Mouse (Mus musculus): ENCODE results near the gene Xpnpep3. TPM values are rescaled to one million over a fixed set of nuclear protein-coding genes. Genes with fewer than 3 reads are reported as not detected.

The Xpnpep3 gene
- polyA plus RNA-seq, 1 experiment from 2014 or later: 12.0 TPM

GRCm38 (mm10) chr15:81364271-81364670 lies 35.7 kb upstream of the Xpnpep3 start:
- no peak for ATAC-seq (ENCODE audit: insufficient number of reproducible peaks, low FRiP score, low TSS enrichment, low read depth)
- H3K4me3 ChIP-seq: no peak overlapping the region
- H3K27me3 ChIP-seq: no peaks in the 10 kb centered on the region
- WGBS: 85% methylated on average over 1 of the region's 1 CpGs
- H3K36me3 ChIP-seq: peaks cover 54% of the 10 kb centered on the region
- no peak overlapping the region for H3K4me2 ChIP-seq
- H3K9ac ChIP-seq: no peak overlapping the region
- H3K9me3 ChIP-seq: no peaks in the 10 kb centered on the region
- no peak overlapping the region for H3K27ac ChIP-seq
- H3K4me1 ChIP-seq: peaks cover 18% of the 10 kb centered on the region

GRCm38 (mm10) chr15:81365246-81365645 lies 34.7 kb upstream of the Xpnpep3 start:
- Histone ChIP-seq H3K9me3 (no peaks in the 10 kb centered on the region), H3K4me2 (no peak overlapping the region), H3K4me3 (no peak overlapping the region), H3K27ac (no peak overlapping the region), H3K27me3 (no peaks in the 10 kb centered on the region), H3K9ac (no peak overlapping the region), H3K4me1 (peaks cover 9% of the 10 kb centered on the region), H3K36me3 (peaks cover 61% of the 10 kb centered on the region)
- ATAC-seq (ENCODE audit: insufficient number of reproducible peaks, low FRiP score, low TSS enrichment, low read depth): no peak
- WGBS: 88% methylated on average over 8 of the region's 8 CpGs

DNA sequence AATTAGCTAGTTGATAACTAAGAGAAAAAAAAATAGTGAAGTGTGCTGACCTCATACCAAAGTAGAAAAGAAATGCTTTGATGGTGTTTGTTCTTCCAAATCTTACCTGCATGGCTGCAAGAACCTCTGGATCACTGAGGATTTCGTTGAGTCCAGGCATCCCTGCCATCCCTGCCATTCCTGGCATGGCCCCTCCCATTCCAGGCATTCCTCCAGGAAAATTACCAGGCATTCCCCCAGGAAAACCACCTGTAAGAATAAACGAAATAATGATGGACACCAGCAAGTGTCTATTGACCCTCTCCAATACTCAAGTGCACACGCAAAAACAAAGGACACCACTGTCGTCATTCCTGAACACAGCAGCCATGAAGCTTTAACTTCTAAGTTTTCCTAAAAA lies 33.7 kb upstream of the Xpnpep3 start:
- 74% methylated on average over 4 of the region's 4 CpGs for WGBS

GRCm38 (mm10) chr15:81368601-81369000 lies 31.3 kb upstream of the Xpnpep3 start:
- no peak overlapping the region for H3K4me2 ChIP-seq
- no peaks in the 10 kb centered on the region for H3K27me3 ChIP-seq
- H3K9me3 ChIP-seq: no peaks in the 10 kb centered on the region
- peaks cover 80% of the 10 kb centered on the region for H3K36me3 ChIP-seq
- WGBS: 88% methylated on average over 1 of the region's 1 CpGs
- no peak overlapping the region for H3K27ac ChIP-seq
- no peak overlapping the region for H3K9ac ChIP-seq
- no peak for ATAC-seq (ENCODE audit: insufficient number of reproducible peaks, low FRiP score, low TSS enrichment, low read depth)
- H3K4me1 ChIP-seq: no peaks in the 10 kb centered on the region
- H3K4me3 ChIP-seq: no peak overlapping the region

More for the DNA sequence above, 33.7 kb upstream of the Xpnpep3 start:
- Histone ChIP-seq H3K27me3 (no peaks in the 10 kb centered on the region), H3K4me2 (no peak overlapping the region), H3K4me1 (peaks cover 3% of the 10 kb centered on the region; the same call in 1 of the 2 replicates), H3K4me3 (no peak overlapping the region), H3K36me3 (peaks cover 70% of the 10 kb centered on the region), H3K9me3 (no peaks in the 10 kb centered on the region), H3K27ac (no peak overlapping the region), H3K9ac (no peak overlapping the region)
- no peak for ATAC-seq (ENCODE audit: insufficient number of reproducible peaks, low FRiP score, low TSS enrichment, low read depth)

DNA sequence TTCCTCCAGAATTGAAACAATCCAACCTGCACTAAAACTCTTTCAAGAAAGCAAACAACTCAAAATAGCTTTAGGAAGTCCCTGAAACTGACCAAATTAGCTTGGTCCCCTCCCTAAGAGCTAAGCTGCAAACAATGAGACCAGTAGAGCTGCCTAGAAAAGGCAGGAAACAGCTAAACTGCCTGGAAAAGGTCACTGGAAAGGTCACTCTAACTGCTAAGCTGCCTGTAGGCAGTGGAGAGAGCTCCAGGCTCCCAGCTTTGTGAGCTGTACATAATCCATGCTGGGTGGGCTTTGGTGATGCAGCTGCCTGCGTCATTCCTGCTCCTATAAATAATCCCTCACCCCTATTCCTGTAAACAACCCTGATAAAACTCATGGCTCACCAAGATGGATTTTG lies 29.6 kb upstream of the Xpnpep3 start:
- ATAC-seq (ENCODE audit: insufficient number of reproducible peaks, low FRiP score, low TSS enrichment, low read depth): no peak
- peaks cover 82% of the 10 kb centered on the region for H3K36me3 ChIP-seq
- H3K9me3 ChIP-seq: no peaks in the 10 kb centered on the region
- H3K27me3 ChIP-seq: no peaks in the 10 kb centered on the region
- H3K27ac ChIP-seq: no peak overlapping the region
- no peak overlapping the region for H3K4me3 ChIP-seq
- H3K4me1 ChIP-seq: no peaks in the 10 kb centered on the region
- H3K4me2 ChIP-seq: no peak overlapping the region
- WGBS: 76% methylated on average over 1 of the region's 1 CpGs
- H3K9ac ChIP-seq: no peak overlapping the region

DNA sequence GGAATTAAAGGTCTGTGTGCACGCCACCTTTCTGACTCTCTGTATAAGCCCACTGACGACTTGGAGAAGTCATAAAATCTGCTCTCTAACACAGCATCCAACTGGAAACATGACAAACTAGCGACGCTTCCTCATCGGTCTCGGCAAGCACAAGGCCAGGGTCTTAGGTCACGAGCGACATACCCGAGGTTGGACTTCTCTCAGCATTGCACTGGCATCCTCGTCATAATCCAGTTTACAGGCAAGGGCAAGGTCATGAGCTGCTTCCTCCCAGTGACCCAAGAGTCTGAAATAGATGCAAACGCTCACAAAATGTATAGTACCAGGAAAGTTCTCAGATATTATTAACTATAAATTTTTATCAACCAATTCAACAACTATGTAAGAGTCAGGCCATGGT lies 25.3 kb upstream of the Xpnpep3 start:
- Histone ChIP-seq H3K4me3 (no peak overlapping the region), H3K4me2 (no peak overlapping the region), H3K9me3 (no peaks in the 10 kb centered on the region), H3K9ac (no peak overlapping the region), H3K4me1 (no peaks in the 10 kb centered on the region), H3K27ac (no peak overlapping the region), H3K27me3 (no peaks in the 10 kb centered on the region), H3K36me3 (peaks cover 73% of the 10 kb centered on the region)
- 86% methylated on average over 11 of the region's 11 CpGs for WGBS
- no peak for ATAC-seq (ENCODE audit: insufficient number of reproducible peaks, low FRiP score, low TSS enrichment, low read depth)

DNA sequence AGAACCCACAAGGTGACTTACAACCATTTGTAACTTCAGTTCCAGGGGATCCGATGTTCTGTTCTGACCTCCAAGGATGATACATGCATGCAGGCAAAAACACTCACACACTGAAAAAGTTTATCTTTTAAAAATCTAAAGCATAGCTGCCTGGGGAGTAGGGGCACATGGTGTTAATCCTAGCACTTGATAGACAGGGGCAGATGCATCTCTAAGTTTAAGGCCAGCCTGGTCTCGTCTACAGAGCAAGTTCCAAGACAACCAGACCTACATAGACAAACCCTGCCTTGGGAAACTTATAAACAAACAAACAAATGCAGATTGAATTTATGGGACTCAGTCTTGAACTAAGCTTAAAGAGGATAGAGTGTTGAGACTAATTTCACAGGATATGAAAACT lies 21.1 kb upstream of the Xpnpep3 start:
- Histone ChIP-seq H3K9me3 (no peaks in the 10 kb centered on the region), H3K36me3 (peaks cover 66% of the 10 kb centered on the region), H3K9ac (no peak overlapping the region), H3K4me1 (no peaks in the 10 kb centered on the region), H3K27ac (no peak overlapping the region), H3K4me2 (no peak overlapping the region), H3K27me3 (no peaks in the 10 kb centered on the region), H3K4me3 (no peak overlapping the region)
- 78% methylated on average over 2 of the region's 2 CpGs for WGBS
- no peak for ATAC-seq (ENCODE audit: insufficient number of reproducible peaks, low FRiP score, low TSS enrichment, low read depth)

DNA sequence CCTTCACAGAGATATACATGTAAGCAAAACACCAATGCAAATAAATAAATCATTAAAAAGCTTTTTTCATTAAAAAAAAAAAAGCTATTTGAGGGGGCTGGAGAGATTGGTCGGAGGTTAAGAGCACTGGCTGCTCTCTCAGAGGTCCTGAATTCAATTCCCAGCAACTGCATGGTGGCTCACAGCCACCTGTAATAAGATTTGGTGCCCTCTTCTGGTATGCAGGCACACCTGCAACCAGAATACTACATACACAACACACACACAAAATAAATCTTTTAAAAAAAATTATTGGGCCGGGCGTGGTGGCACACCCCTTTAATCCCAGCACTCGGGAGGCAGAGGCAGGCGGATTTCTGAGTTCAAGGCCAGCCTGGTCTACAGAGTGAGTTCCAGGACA lies 13.6 kb upstream of the Xpnpep3 start:
- Histone ChIP-seq H3K9me3 (no peaks in the 10 kb centered on the region), H3K27ac (no peak overlapping the region), H3K9ac (no peak overlapping the region), H3K36me3 (peaks cover 79% of the 10 kb centered on the region), H3K4me1 (no peaks in the 10 kb centered on the region), H3K27me3 (no peaks in the 10 kb centered on the region), H3K4me2 (no peak overlapping the region), H3K4me3 (no peak overlapping the region)
- 90% methylated on average over 5 of the region's 5 CpGs for WGBS
- ATAC-seq (ENCODE audit: insufficient number of reproducible peaks, low FRiP score, low TSS enrichment, low read depth): no peak

- no peaks in the 10 kb centered on the region for H3K9me3 ChIP-seq
- H3K27me3 ChIP-seq: no peaks in the 10 kb centered on the region
- H3K27ac ChIP-seq: no peak overlapping the region
- peaks cover 32% of the 10 kb centered on the region for H3K36me3 ChIP-seq
- ATAC-seq (ENCODE audit: insufficient number of reproducible peaks, low FRiP score, low TSS enrichment, low read depth): no peak
- H3K9ac ChIP-seq: no peak overlapping the region
- no peak overlapping the region for H3K4me3 ChIP-seq
- no peak overlapping the region for H3K4me2 ChIP-seq
- peaks cover 9% of the 10 kb centered on the region for H3K4me1 ChIP-seq
These were observed 6.9 kb upstream of the Xpnpep3 start for GRCm38 (mm10) chr15:81392997-81393396.

GRCm38 (mm10) chr15:81394211-81394915 lies 5.6 kb upstream of the Xpnpep3 start:
- H3K9ac ChIP-seq: no peak overlapping the region
- WGBS: 82% methylated on average over 8 of the region's 8 CpGs
- peaks cover 21% of the 10 kb centered on the region for H3K36me3 ChIP-seq
- no peaks in the 10 kb centered on the region for H3K9me3 ChIP-seq
- H3K4me3 ChIP-seq: no peak overlapping the region
- H3K27ac ChIP-seq: no peak overlapping the region
- peaks cover 14% of the 10 kb centered on the region for H3K4me1 ChIP-seq
- no peaks in the 10 kb centered on the region for H3K27me3 ChIP-seq
- ATAC-seq (ENCODE audit: insufficient number of reproducible peaks, low FRiP score, low TSS enrichment, low read depth): no peak
- no peak overlapping the region for H3K4me2 ChIP-seq

- H3K9ac ChIP-seq: 0 out of 2 replicates have a peak overlapping the region, but pooled peaks have one; percentile 66
- no peak overlapping the region for H3K27ac ChIP-seq
- peaks cover 23% of the 10 kb centered on the region for H3K4me1 ChIP-seq
- ATAC-seq (ENCODE audit: insufficient number of reproducible peaks, low FRiP score, low TSS enrichment, low read depth): no peak
- peak overlapping the region; percentile 68 for H3K4me2 ChIP-seq
- no peaks in the 10 kb centered on the region for H3K36me3 ChIP-seq
- H3K27me3 ChIP-seq: no peaks in the 10 kb centered on the region
- peak overlapping the region; percentile 68 for H3K4me3 ChIP-seq
- no peaks in the 10 kb centered on the region for H3K9me3 ChIP-seq
These were observed 1.7 kb upstream of the Xpnpep3 start for GRCm38 (mm10) chr15:81398189-81398588.

DNA sequence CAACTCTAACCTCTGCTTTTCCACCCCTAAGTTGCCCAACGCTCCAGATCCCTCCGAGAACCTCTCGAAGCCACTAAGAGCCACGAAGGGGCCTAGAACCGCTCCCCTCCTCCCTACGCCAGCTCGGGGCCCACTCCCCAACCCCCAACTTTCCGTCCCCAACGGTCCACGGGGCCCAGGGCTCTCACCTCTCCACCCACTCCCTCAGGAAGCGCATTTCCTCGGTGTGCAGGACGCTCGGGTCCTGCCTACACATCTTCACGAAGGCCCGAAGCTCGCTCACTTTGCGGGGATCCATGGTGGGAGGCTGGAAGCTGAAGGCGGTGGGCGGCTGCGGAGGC lies 671 bp upstream of the Xpnpep3 start:
- Histone ChIP-seq H3K9me3 (no peaks in the 10 kb centered on the region), H3K4me1 (peaks cover 23% of the 10 kb centered on the region), H3K27ac (peak overlapping the region; percentile 93), H3K9ac (peak overlapping the region; percentile 66), H3K27me3 (no peaks in the 10 kb centered on the region), H3K4me3 (peak overlapping the region; percentile 68), H3K4me2 (peak overlapping the region; percentile 68), H3K36me3 (no peaks in the 10 kb centered on the region)
- WGBS: under 1% methylated on average over 21 of the region's 21 CpGs
- no peak; the same call in 1 of the 2 replicates for ATAC-seq (ENCODE audit: insufficient number of reproducible peaks, low FRiP score, low TSS enrichment, low read depth)

DNA sequence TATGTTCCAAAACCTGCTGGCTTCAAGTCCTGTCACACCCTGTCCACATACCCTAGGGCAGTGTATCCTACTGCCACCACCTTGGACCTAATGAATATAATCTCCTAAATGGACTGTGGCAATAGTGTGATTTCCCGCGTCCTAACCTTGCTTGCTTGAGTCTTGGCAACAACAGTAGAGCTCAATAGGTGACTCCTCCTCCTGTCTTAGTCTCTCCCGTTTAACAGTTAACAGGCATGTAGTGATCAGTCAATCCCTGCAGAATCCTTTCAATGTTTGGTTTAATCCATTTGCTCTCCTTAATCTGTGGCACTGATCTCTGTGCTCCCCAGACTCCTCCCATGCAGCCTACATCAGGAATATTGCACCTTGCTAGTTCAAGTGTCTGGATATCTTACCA lies 5.1 kb downstream of the Xpnpep3 start:
- WGBS: 84% methylated on average over 3 of the region's 3 CpGs
- Histone ChIP-seq H3K36me3 (no peaks in the 10 kb centered on the region), H3K27ac (no peak overlapping the region), H3K4me2 (no peak overlapping the region), H3K9me3 (no peaks in the 10 kb centered on the region), H3K4me1 (peaks cover 9% of the 10 kb centered on the region), H3K4me3 (no peak overlapping the region), H3K9ac (no peak overlapping the region), H3K27me3 (no peaks in the 10 kb centered on the region)
- ATAC-seq (ENCODE audit: insufficient number of reproducible peaks, low FRiP score, low TSS enrichment, low read depth): no peak

All from limb, embryonic 15.5 days (tissue).